ENCODE assay signal across 26 mouse cellular contexts in genomic region chr2:34573073-34573472, GRCm38 (mm10).
DNase-seq lines count a peak whose midpoint lies in the region; ATAC-seq and TF ChIP-seq lines count a peak whose summit lies in the region.
"Had no signal": no experiment of that assay in that cellular context is flagged by ENCODE, and none has a peak within 500 bp of the region (broad histone marks: within the 10 kb centered on the region; RNA-seq: fewer than 3 reads in every experiment).

No protein-coding gene starts in this region.

- H3K27me3 ChIP-seq in neural tube, embryonic 15.5 days (replicated peaks) = no peaks in the 10 kb centered on the region
- H3K27me3 ChIP-seq in limb, embryonic 12.5 days = peaks cover 7% of the 10 kb centered on the region
- H3K27me3 ChIP-seq in hindbrain, postnatal 0 days (ENCODE audit: insufficient read depth, low read length) = no peaks in the 10 kb centered on the region
- H3K27me3 ChIP-seq: embryonic facial prominence, embryonic 15.5 days; heart, embryonic 13.5 days; liver, embryonic 12.5 days; neural tube, embryonic 12.5 days had no signal

- no peak for TF ChIP-seq CTCF in hindbrain, postnatal 0 days (IDR thresholded peaks at IDR 0.05; ENCODE audit: low read depth)

- no peak overlapping the region for H3K4me2 ChIP-seq in neural tube, embryonic 15.5 days
- no peak overlapping the region for H3K4me2 ChIP-seq in limb, embryonic 12.5 days
- no peak overlapping the region for H3K4me2 ChIP-seq in hindbrain, postnatal 0 days (ENCODE audit: low read depth, low read length)
- H3K4me2 ChIP-seq: embryonic facial prominence, embryonic 15.5 days; forebrain, embryonic 12.5 days; heart, embryonic 13.5 days; hindbrain, embryonic 14.5 days; liver, embryonic 12.5 days; neural tube, embryonic 12.5 days had no signal

- 27% methylated on average over 4 of the region's 4 CpGs for WGBS in neural tube, embryonic 15.5 days
- 4% methylated on average over 4 of the region's 4 CpGs for WGBS in limb, embryonic 12.5 days
- WGBS in hindbrain, postnatal 0 days = 64% methylated on average over 4 of the region's 4 CpGs

- no peak overlapping the region for H3K27ac ChIP-seq in neural tube, embryonic 15.5 days (replicated peaks)
- H3K27ac ChIP-seq in limb, embryonic 12.5 days = 0 out of 2 replicates have a peak overlapping the region, but pooled peaks have one; percentile 12
- no peak overlapping the region for H3K27ac ChIP-seq in hindbrain, postnatal 0 days
- H3K27ac ChIP-seq: embryonic facial prominence, embryonic 10.5 days; embryonic facial prominence, embryonic 15.5 days; forebrain, embryonic 12.5 days; heart, embryonic 13.5 days; hindbrain, embryonic 14.5 days; liver, embryonic 12.5 days; neural tube, embryonic 12.5 days had no signal

- no peak for ATAC-seq in neural tube, embryonic 15.5 days (ENCODE audit: low FRiP score)
- peak; percentile 40; the same call in 1 of the 2 replicates for ATAC-seq in limb, embryonic 12.5 days (ENCODE audit: insufficient number of reproducible peaks, insufficient read depth, low FRiP score, low TSS enrichment, low read depth)
- ATAC-seq in hindbrain, postnatal 0 days = no peak
- ATAC-seq: forebrain, postnatal 0 days; liver, embryonic 12.5 days; liver, postnatal 0 days had no signal

- H3K9me3 ChIP-seq in neural tube, embryonic 15.5 days (replicated peaks) = no peaks in the 10 kb centered on the region
- H3K9me3 ChIP-seq in limb, embryonic 12.5 days = no peaks in the 10 kb centered on the region
- no peaks in the 10 kb centered on the region for H3K9me3 ChIP-seq in hindbrain, postnatal 0 days (ENCODE audit: low read length)
- H3K9me3 ChIP-seq: embryonic facial prominence, embryonic 10.5 days; embryonic facial prominence, embryonic 15.5 days; forebrain, embryonic 12.5 days; G1E; heart, embryonic 13.5 days; liver, embryonic 12.5 days; neural tube, embryonic 12.5 days had no signal

- H3K36me3 ChIP-seq in neural tube, embryonic 15.5 days = no peaks in the 10 kb centered on the region
- no peaks in the 10 kb centered on the region for H3K36me3 ChIP-seq in limb, embryonic 12.5 days
- no peaks in the 10 kb centered on the region for H3K36me3 ChIP-seq in hindbrain, postnatal 0 days (ENCODE audit: insufficient read depth, low read length)
- H3K36me3 ChIP-seq: embryonic facial prominence, embryonic 15.5 days; forebrain, embryonic 12.5 days; heart, embryonic 13.5 days; neural tube, embryonic 12.5 days had no signal

- DNase-seq in embryo, embryonic 11 days = peak; percentile 45
- DNase-seq in embryo, embryonic 9.5 days (ENCODE audit: extremely low spot score) = no peak
- DNase-seq in neural tube, embryonic 10.5 days (ENCODE audit: extremely low spot score, low spot score) = peak; percentile 26
- no peak for DNase-seq in hindbrain, postnatal 0 days (ENCODE audit: low spot score)
- DNase-seq in layer of hippocampus, adult 8-10 months (ENCODE audit: low spot score in 2 of 2) = no peak
- DNase-seq: adrenal gland, adult 8-10 months; cerebellum, adult 8-10 months; cerebellum, postnatal 25 days; forebrain, postnatal 0 days; gastrocnemius, postnatal 10 days; heart, postnatal 10 days; kidney, postnatal 14 days; liver, postnatal 0 days; lung, postnatal 36 days; midbrain, embryonic 14.5 days; thymus, postnatal 14 days had no signal

- H3K4me1 ChIP-seq in neural tube, embryonic 15.5 days = peaks cover 49% of the 10 kb centered on the region
- peaks cover 79% of the 10 kb centered on the region for H3K4me1 ChIP-seq in limb, embryonic 12.5 days (replicated peaks)
- H3K4me1 ChIP-seq in hindbrain, postnatal 0 days (ENCODE audit: insufficient read depth, low read length) = peaks cover 16% of the 10 kb centered on the region

- no peak overlapping the region for H3K4me3 ChIP-seq in neural tube, embryonic 15.5 days (replicated peaks)
- no peak overlapping the region for H3K4me3 ChIP-seq in limb, embryonic 12.5 days (replicated peaks)
- H3K4me3 ChIP-seq in hindbrain, postnatal 0 days (ENCODE audit: low read length) = no peak overlapping the region
- H3K4me3 ChIP-seq: embryonic facial prominence, embryonic 10.5 days; embryonic facial prominence, embryonic 15.5 days; forebrain, embryonic 12.5 days; heart, embryonic 13.5 days; liver, embryonic 12.5 days; neural tube, embryonic 12.5 days had no signal

- H3K9ac ChIP-seq in neural tube, embryonic 15.5 days (replicated peaks) = no peak overlapping the region
- H3K9ac ChIP-seq in limb, embryonic 12.5 days (replicated peaks) = no peak overlapping the region
- no peak overlapping the region for H3K9ac ChIP-seq in hindbrain, postnatal 0 days (replicated peaks; ENCODE audit: low read length)
- H3K9ac ChIP-seq: embryonic facial prominence, embryonic 15.5 days; forebrain, embryonic 12.5 days; forebrain, postnatal 0 days; heart, embryonic 13.5 days; hindbrain, embryonic 14.5 days; liver, embryonic 12.5 days; liver, postnatal 0 days; neural tube, embryonic 12.5 days had no signal

Comparison
In these comparisons a context has a peak if more than half of its experiments do, and no peak if none do; other contexts are left out.
1. DNase-seq: peak in embryo, embryonic 11 days (single experiment) and neural tube, embryonic 10.5 days (single experiment); none in embryo, embryonic 9.5 days (single experiment), hindbrain, postnatal 0 days (single experiment) and layer of hippocampus, adult 8-10 months (0 of 2).